Mouse (Mus musculus): ENCODE measurements around the gene Phf1. TPM values are rescaled to one million over a fixed set of nuclear protein-coding genes. Genes with fewer than 3 reads are reported as not detected.

The Phf1 gene
- polyA plus RNA-seq, 3 experiments from 2014 or later: 8.2 to 17.5 (median 14.2) TPM

- no peak for ATAC-seq
These were observed 1.3 kb downstream of the Phf1 start for GRCm38 (mm10) chr17:26933885-26934827.

- no peak for ATAC-seq
These were observed 2.2 kb downstream of the Phf1 start for GRCm38 (mm10) chr17:26935027-26935426.

DNA sequence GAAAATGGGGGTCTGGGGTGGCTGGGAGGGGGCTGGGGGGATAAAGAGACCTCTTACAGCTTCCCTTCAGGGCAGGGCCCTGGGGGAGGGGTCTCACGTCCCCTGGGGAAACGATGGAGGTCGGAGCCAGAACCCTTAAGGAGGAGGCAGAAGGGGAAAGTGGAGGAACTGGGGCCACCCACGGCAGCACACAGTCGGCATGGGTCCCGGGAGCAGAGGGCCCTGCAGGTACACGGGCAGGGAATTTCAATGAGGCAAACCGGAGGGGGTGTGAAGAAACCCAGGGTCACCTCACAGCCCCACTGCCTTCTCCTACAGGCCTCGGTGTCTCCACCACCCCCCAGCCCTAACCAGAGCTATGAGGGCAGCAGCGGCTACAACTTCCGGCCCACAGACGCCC is 3.6 kb downstream of the Phf1 start:
- no peak for ATAC-seq

DNA sequence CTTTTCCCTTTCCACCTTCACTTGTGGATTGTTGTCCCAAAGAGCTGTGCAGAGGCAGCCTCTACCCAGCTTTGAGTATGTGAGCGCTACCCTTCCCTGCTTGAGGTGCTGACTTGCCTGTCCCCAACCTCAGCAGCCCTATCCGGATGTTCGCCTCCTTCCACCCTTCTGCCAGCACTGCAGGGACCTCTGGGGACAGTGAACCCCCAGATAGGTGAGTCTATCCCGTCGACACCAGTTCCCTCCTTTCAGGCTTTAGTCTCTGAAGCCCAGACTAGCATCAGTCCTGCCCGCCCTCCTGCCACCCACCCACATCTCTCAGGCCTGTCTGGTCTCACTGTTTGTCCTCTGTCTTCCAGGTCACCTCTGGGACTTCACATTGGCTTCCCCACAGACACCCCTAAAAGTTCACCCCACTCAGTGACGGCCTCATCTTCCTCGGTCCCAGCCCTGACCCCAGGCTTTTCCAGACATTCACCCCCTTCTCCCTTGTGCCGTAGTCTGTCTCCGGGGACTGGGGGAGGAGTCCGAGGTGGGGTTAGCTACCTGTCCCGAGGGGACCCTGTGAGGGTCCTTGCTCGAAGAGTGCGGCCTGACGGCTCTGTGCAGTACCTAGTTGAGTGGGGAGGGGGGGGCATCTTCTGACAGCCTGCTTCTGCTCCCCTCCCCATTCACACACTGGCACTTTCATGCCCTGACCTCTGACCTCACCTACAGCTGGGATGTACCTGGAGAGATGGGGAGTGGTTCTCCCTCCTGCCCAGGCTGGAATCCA is 4.3 kb downstream of the Phf1 start:
- ATAC-seq: no peak

DNA sequence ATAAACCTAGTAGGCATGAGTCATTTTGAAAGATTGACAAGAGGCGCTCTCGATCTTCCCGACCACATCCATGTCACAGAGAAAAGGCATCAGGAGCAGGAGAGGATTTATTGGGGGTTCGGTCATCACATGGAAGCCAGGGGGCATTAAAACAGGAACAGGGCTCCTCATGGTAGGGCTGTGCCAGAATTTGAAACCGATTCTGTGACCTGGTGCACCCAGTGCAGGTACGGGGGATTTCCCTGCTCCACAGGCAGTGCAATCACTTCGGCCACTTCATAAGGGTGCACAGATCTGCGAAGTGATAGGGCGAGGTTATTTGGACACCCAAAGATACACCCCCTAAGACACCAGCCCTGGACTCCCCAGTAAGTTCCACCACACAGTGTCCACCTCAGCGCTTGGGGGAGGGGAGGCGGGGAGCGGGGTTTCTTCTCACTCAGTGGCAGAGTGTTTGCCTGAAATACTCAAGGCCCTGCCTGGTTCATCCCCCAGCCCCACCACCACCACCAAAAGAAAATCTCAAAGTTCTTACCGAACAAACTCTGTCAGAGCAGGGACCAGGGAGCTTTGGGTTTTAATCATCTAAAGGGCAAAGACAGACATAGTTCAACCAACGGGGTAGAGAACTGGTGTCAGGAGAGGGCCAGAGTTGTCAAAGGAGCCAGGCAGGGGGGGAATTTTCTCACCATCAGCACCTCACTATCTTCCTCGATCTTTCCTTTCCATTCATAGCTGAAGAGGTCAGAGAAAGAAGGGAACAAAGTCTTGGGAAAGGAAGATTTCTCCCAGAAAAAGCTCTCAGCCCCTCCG is 5.2 kb downstream of the Phf1 start:
- ATAC-seq: no peak

DNA sequence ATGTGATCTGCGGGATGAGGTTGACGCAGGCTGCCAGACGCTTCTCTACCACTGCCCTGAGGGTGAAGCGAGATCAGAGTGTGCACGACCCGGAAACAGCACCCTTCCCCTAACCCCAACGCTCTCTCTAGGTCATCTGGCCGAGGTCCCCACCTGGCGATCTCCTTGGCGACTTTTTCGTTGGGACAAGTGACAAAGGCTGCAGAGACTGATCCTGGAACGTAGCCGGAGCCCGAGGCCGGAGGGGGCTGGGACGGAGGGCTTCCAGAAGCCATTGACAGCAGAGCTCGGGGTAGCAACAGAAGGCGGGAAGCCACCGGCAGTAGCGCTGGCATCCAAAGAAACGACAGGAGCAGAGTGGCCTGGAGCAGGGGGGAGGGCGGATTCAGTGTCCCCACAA is 5.9 kb downstream of the Phf1 start:
- ATAC-seq: no peak

- ATAC-seq: peak; percentile 90
These were observed 6.5 kb downstream of the Phf1 start, which contains the start of gene Cuta for GRCm38 (mm10) chr17:26939178-26939972. Gene Cuta (minus strand): TSS chr17:26939569.

DNA sequence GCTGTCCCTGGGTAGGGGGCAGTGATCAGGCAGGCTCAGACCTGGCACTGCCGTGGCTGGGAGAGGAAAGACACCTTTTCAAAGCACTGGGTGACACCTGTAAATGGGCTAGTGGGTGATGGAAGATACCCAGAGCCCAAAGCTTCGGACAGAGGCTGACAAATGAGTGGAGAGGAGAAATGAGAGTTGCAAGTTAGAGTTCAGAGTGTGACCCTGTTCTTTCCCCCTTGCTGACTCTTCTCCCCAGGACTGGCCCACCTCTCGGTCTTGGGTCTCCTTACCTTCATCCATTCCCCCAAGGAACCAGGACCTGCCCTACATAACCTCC is 7.1 kb downstream of the Phf1 start:
- ATAC-seq: no peak

GRCm38 (mm10) chr17:26941031-26941789 is 8.4 kb downstream of the Phf1 start, which contains the start of gene Syngap1:
Gene Syngap1 (plus strand): TSS chr17:26941253.
- ATAC-seq: no peak

DNA sequence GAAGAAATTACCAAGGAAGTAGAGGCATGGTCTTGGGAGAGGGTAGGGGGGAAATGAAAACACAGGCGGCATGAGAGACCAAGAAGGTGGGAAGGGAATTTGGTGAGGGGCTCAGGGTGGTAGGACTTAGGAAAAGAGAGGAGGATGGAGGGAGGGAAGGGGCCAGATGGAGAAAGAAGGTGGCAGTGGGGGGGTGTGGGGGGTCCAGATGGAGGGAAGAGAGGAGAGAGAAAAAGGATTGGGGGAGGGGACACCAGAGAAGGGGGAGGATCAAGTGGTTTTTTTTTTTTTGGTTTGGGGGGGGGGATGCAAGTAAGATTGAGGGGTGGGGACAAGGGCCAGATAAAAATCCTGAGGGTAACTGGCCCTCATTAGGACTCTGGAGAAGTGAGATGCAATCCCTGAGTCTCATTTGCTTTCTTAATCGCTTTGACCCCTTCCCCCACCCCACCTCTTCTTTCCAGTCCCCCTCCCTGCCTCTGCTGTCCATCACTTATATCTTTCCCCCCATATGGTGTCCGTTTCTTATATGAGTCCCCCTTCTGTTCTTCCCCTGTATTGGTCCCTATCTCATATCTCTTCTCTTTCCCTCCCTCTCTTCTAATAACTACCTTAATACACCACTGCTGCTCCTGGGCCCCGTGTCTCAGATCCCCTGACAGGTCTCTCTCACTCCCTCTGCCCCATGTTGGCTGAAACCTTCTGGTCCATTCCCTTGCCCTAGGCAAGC is 9.2 kb downstream of the Phf1 start:
- no peak for ATAC-seq

DNA sequence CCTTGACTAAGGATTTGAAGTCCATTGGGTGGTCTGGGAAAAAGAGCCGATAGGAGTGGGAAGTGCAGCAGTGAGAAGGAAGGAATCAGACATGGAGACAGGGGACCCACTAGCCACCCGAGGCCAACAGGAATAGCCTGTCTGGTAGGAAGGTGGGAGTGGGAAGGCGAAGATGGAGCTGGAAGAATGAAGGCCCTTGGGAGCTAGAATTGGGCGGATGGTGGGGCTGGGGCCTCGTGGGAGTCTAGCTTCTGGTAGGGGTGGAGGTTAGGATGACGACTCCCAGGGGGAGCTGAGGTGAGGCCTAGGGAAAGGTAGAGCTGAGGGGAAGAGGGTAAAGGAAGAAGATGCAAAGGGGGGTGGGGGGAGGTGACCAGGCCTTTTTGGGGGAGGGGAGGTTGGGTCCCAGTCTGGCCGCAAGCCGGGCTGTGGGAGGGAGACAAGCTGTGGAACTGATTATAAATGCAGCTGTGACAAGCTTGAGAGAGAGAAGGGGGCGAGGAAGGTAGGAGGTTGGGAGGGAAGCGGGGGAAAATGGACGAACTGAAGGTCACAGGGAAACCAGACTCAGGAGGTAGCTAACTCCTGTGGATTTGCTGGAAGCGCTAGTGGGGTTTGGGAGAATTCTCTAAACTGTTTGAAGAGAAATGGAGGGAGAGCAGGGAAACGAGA is 13.1 kb downstream of the Phf1 start:
- ATAC-seq: no peak

DNA sequence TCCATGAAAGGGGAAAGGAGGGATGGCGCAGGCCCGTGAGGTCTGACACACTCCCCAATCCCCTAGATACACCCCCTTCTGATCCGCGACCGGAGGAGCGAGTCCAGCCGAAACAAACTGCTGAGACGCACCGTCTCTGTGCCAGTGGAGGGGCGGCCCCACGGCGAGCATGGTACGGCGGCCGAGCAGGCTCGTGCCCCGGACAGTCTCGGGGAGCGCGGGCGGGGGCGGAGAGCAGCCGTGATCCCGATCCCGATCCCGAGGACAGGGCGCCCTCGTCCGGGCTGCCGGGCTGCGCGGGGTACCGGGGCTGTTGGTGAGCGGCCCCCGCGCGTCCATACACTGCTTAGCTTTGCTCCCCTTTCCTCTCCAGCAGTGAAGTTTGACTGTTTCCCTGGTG is 13.7 kb downstream of the Phf1 start:
- no peak for ATAC-seq

- no peak for ATAC-seq
These were observed 14.6 kb downstream of the Phf1 start for GRCm38 (mm10) chr17:26947231-26948100.

GRCm38 (mm10) chr17:26948316-26949050 is 15.6 kb downstream of the Phf1 start:
- ATAC-seq: no peak

GRCm38 (mm10) chr17:26949051-26949577 is 16.3 kb downstream of the Phf1 start:
- ATAC-seq: peak; percentile 58

DNA sequence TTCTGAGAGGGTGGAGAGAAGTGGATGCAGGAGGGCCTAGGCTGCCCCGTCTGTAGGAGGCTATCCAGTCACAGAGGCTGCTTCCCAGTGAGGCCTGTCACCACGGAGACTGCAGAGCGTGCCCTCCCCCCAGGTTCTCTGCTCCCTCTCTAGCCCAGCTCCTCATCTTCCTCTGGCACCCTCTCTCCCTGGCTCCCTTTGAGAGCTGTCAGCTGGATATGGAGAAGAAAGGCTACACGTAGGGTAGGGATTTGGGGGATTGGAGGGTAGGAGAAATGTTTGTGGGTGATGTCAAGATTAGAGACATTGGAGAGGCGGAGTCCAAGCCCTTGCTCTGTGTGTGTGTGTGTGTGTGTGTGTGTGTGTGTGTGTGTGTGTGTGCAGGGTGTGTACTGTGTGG is 17.0 kb downstream of the Phf1 start:
- ATAC-seq: no peak

- no peak for ATAC-seq
These were observed 17.9 kb downstream of the Phf1 start for GRCm38 (mm10) chr17:26950560-26951288.

Measured in inflammation-experienced regulatory T-cells, adult 6 months (primary cell).